Mouse (Mus musculus): Measurements from ENCODE around the gene Fancc. TPM values are rescaled to one million over a fixed set of nuclear protein-coding genes. Genes with fewer than 3 reads are reported as not detected.
"Not testable (repeated sequence)": the region's sequence is repeated elsewhere in the genome, so short reads cannot be mapped to it uniquely, and the experiment has no call there.

The Fancc gene
- polyA plus RNA-seq, 1 experiment from 2014 or later: 17.8 TPM

DNA sequence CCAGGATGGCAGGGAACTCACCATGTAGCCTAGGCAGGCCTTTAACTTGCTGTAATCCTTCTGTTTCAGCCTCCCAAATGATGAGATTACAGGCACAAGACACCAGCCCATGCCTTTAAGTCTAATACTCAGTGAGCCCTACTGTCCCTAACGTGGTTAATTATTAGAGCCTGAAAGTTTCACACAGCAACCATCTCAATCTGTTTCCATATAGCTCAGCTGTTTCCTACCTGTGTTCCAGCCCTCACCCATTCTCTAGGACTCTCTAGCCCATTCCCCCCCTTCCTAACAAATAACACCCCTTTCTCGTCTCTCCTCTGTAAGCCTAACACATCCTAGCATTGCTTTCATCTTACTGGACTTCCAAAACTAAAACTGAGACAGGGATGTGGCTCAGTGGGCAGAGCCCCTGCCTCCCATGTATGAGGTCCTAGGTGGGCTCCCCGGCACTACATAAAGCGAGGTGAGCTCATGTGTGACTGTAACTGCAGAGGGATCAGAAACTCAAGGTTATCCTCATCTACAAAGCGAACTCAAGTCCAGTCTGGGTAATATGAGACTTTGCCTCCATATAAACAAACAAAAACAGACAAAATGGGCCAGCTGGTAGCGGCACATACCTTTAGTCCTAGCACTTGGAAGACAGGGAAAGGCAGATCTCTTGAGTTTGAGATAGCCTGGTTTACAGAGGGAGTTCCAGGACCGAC lies 123.5 kb downstream of the Fancc start:
- Histone ChIP-seq H3K27me3 (replicated peaks) (no peaks in the 10 kb centered on the region), H3K9me3 (no peaks in the 10 kb centered on the region), H3K27ac (no peak overlapping the region), H3K9ac (no peak overlapping the region), H3K4me2 (no peak overlapping the region), H3K4me3 (replicated peaks) (no peak overlapping the region), H3K4me1 (no peaks in the 10 kb centered on the region), H3K36me3 (no peaks in the 10 kb centered on the region)
- no peak for ATAC-seq (ENCODE audit: insufficient read depth, low FRiP score, low read depth)
- 82% methylated on average over 7 of the region's 7 CpGs for WGBS

GRCm38 (mm10) chr13:63361755-63362154 lies 135.3 kb downstream of the Fancc start:
- Histone ChIP-seq H3K4me1 (no peaks in the 10 kb centered on the region), H3K36me3 (no peaks in the 10 kb centered on the region), H3K4me3 (replicated peaks) (no peak overlapping the region), H3K27ac (no peak overlapping the region), H3K9me3 (no peaks in the 10 kb centered on the region), H3K27me3 (replicated peaks) (no peaks in the 10 kb centered on the region), H3K4me2 (no peak overlapping the region), H3K9ac (no peak overlapping the region)
- WGBS: 62% methylated on average over 3 of the region's 3 CpGs
- ATAC-seq (ENCODE audit: insufficient read depth, low FRiP score, low read depth): no peak

DNA sequence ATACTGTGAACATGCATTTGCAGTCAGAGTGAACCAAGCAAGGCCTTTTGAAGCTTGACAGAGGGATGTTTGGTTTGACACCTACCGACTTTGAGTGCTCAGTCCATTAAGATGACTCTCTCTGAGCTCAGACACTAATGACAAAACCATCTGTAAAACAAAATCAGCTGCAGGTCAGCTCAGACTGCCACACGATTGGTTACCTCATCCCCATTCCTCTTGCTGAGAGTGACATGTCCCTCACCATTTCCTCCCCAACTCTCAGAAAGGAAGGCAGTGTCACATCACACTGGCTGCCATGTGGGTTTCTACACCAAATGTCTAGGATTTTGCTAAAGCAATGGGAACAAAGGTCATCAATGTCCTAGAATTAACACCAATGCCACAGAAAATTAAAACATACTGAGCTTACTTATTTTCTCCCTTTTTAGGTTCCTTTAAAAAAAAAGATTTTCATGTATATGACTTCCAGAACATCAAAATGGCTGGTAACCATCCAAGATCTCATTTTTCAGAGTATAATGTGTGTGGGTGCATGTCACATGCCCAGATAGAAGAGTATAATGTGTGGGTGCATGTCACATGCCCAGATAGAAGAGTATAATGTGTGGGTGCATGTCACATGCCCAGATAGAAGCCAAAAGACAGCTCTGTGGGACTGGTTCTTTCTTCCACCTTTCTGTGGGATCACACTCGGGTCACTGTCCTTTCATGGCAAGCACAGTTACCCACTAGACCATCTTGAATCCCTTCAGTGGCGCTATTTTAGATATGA lies 136.8 kb downstream of the Fancc start:
- no peaks in the 10 kb centered on the region for H3K9me3 ChIP-seq
- 58% methylated on average over 4 of the region's 4 CpGs for WGBS
- no peak overlapping the region for H3K27ac ChIP-seq
- H3K27me3 ChIP-seq (replicated peaks): no peaks in the 10 kb centered on the region
- no peaks in the 10 kb centered on the region for H3K4me1 ChIP-seq
- H3K4me2 ChIP-seq: no peak overlapping the region
- ATAC-seq (ENCODE audit: insufficient read depth, low FRiP score, low read depth): no peak
- no peak overlapping the region for H3K9ac ChIP-seq
- no peaks in the 10 kb centered on the region for H3K36me3 ChIP-seq
- no peak overlapping the region for H3K4me3 ChIP-seq (replicated peaks)

DNA sequence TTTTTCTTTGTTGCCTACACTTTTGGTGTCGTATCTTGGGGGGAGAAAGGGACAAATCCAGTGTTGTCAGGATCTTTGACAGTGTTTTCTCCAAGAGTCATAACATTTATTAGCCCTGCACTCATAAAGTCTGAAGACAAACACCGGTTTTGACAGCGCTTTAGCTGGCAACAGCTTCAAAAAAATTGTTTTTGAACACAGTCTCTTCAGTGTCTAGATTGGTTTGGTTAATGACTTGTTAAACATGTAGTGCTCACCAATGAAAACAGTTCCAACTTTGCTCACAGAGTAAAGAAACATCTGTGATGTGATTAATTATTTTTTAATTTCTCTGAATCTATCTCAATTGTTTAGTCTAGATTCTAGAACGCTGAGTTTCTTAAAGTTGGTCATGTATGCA lies 137.7 kb downstream of the Fancc start:
- 67% methylated on average over 4 of the region's 4 CpGs for WGBS
- no peak overlapping the region for H3K4me2 ChIP-seq
- no peaks in the 10 kb centered on the region for H3K36me3 ChIP-seq
- no peak for ATAC-seq (ENCODE audit: insufficient read depth, low FRiP score, low read depth)
- H3K9me3 ChIP-seq: no peaks in the 10 kb centered on the region
- no peak overlapping the region for H3K4me3 ChIP-seq (replicated peaks)
- H3K9ac ChIP-seq: no peak overlapping the region
- no peaks in the 10 kb centered on the region for H3K27me3 ChIP-seq (replicated peaks)
- no peaks in the 10 kb centered on the region for H3K4me1 ChIP-seq
- no peak overlapping the region for H3K27ac ChIP-seq

- ATAC-seq (ENCODE audit: insufficient read depth, low FRiP score, low read depth): no peak
- Histone ChIP-seq H3K9me3 (no peaks in the 10 kb centered on the region), H3K36me3 (no peaks in the 10 kb centered on the region), H3K27ac (no peak overlapping the region), H3K9ac (no peak overlapping the region), H3K4me3 (replicated peaks) (no peak overlapping the region), H3K4me2 (no peak overlapping the region), H3K4me1 (no peaks in the 10 kb centered on the region), H3K27me3 (replicated peaks) (no peaks in the 10 kb centered on the region)
- 36% methylated on average over 3 of the region's 3 CpGs for WGBS
These were observed 140.5 kb downstream of the Fancc start for GRCm38 (mm10) chr13:63356558-63356957.

DNA sequence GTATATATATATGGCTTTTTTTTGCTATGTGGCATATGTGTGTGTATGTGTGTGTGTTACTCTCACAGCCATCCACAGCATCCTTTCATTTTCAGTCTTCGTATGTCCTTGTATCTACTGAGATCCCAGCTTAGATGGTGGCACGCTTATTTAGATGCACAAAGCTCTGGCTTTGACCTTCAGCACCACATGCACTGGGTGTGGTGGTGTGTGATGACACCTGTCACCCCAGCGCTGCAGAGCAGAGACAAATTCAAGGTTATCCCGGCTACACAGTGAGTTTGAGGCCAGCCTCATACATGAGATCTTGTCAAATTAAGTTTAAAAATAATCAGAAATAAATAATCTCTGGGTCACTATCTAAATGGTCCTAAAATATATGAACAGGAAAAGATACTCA lies 141.0 kb downstream of the Fancc start:
- Histone ChIP-seq H3K4me2 (no peak overlapping the region), H3K27ac (no peak overlapping the region), H3K9me3 (no peaks in the 10 kb centered on the region), H3K36me3 (no peaks in the 10 kb centered on the region), H3K27me3 (replicated peaks) (no peaks in the 10 kb centered on the region), H3K4me3 (replicated peaks) (no peak overlapping the region), H3K9ac (no peak overlapping the region), H3K4me1 (no peaks in the 10 kb centered on the region)
- 95% methylated on average over 4 of the region's 4 CpGs for WGBS
- ATAC-seq (ENCODE audit: insufficient read depth, low FRiP score, low read depth): no peak

- not testable (repeated sequence) for H3K9ac ChIP-seq; H3K36me3 ChIP-seq; H3K9me3 ChIP-seq; H3K27me3 ChIP-seq (replicated peaks); ATAC-seq (ENCODE audit: insufficient read depth, low FRiP score, low read depth); H3K27ac ChIP-seq; H3K4me1 ChIP-seq; H3K4me3 ChIP-seq (replicated peaks); H3K4me2 ChIP-seq
- 79% methylated on average over 4 of the region's 4 CpGs for WGBS
These were observed 143.8 kb downstream of the Fancc start for GRCm38 (mm10) chr13:63353312-63353711.

DNA sequence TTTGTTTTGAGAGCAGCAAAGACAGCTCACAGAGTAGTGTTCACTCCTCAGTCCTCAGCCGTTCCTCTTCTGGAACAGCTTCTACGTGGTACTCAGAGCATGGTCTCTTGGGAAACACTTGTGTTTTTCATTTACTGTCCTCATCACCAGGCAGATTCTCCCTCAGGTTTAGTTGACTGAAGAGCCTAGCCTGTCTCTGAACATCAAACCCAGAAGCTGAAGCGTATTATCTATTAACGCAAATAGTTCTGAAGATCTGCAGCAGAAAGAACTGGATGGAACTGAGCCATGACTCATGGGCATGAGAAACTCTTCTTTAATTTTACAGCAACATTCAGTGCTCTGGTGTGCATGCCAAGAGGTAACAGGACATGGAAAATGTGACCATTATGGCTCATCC lies 147.0 kb downstream of the Fancc start:
- Histone ChIP-seq H3K9ac (no peak overlapping the region), H3K9me3 (no peaks in the 10 kb centered on the region), H3K4me2 (no peak overlapping the region), H3K27me3 (replicated peaks) (no peaks in the 10 kb centered on the region), H3K27ac (no peak overlapping the region), H3K36me3 (no peaks in the 10 kb centered on the region), H3K4me1 (no peaks in the 10 kb centered on the region), H3K4me3 (replicated peaks) (no peak overlapping the region)
- no peak for ATAC-seq (ENCODE audit: insufficient read depth, low FRiP score, low read depth)
- 89% methylated on average over 4 of the region's 4 CpGs for WGBS

DNA sequence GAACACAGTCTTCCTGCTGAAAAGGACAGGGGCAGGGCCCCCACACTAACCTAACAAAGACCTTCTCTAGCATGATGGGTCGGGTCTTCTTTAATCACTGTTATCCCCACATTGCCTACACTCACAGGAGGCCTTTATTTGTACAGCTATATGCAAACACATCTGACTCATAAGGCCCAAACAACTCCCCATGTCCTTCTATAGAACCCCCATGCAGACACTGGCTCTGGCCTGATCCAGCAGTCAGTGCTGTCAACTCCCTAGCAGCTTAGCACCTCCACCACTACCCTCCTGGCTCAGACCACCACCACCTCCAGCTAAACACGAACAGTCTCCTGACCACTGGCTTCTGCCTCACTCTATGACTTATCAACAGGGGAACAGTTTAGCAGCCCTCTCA lies 149.4 kb downstream of the Fancc start:
- Histone ChIP-seq H3K4me2 (no peak overlapping the region), H3K27ac (no peak overlapping the region), H3K4me3 (replicated peaks) (no peak overlapping the region), H3K4me1 (no peaks in the 10 kb centered on the region), H3K9ac (no peak overlapping the region), H3K9me3 (no peaks in the 10 kb centered on the region), H3K36me3 (no peaks in the 10 kb centered on the region), H3K27me3 (replicated peaks) (no peaks in the 10 kb centered on the region)
- 62% methylated on average over 2 of the region's 2 CpGs for WGBS
- ATAC-seq (ENCODE audit: insufficient read depth, low FRiP score, low read depth): 0 out of 2 replicates have a peak, but pooled peaks have one; percentile 63

DNA sequence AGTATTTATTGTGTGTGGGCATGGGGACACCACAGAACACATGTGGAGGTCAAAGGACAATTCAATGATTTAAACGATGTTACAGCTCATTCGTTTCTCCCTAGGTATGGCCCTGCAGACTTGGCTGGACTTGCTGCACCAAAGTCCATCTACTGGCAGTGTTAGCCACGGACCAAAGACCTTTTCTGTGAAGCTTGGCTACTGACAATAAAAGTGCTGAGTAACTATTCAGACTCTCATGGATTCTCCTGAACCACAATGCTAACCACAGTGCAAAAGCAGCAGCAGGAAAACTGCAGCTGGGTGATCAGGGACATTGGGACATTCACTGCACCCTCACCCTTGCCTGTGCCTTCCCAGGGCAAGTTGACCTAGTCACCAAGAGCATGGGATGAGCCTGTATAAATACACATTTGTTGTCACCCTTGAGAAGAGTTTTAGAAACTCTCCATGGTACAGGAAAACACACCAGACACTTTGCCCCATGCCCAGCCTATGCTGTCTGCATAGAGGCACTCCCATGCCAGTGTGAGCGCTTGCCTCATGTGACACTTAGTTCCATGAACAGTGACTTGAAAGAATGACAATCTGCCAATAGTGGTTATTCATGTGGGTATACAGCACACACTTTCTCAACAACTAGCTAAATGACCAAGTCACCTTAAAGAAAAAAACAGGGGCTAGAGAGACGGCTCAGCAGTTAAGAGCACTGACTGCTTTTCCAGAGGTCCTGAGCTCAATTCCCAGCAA lies 151.4 kb downstream of the Fancc start:
- no peak for ATAC-seq (ENCODE audit: insufficient read depth, low FRiP score, low read depth)
- H3K9ac ChIP-seq: no peak overlapping the region
- no peaks in the 10 kb centered on the region for H3K9me3 ChIP-seq
- no peak overlapping the region for H3K4me2 ChIP-seq
- no peaks in the 10 kb centered on the region for H3K27me3 ChIP-seq (replicated peaks)
- H3K4me3 ChIP-seq (replicated peaks): no peak overlapping the region
- no peaks in the 10 kb centered on the region for H3K36me3 ChIP-seq
- no peaks in the 10 kb centered on the region for H3K4me1 ChIP-seq
- WGBS: 75% methylated on average over 5 of the region's 5 CpGs
- no peak overlapping the region for H3K27ac ChIP-seq

DNA sequence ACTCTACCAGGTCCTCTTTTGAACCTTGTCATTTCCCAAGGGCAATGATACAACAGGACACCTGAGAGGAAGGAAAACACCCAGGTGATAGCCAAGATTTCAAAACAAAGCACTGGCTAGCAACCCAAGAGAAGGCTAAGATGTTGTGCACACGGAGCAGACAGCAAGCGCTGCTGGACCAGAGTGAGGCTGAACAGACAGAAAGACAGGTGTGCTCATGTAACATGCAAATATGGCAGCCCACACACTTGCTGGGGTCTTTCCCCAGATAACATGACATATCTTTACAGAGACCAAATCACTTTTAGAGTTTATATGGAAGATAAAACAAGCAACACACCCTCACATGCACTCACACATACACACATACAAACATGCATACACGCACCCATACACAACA lies 152.6 kb downstream of the Fancc start:
- H3K4me1 ChIP-seq: no peaks in the 10 kb centered on the region
- WGBS: 93% methylated on average over 3 of the region's 3 CpGs
- no peak overlapping the region for H3K9ac ChIP-seq
- no peak overlapping the region for H3K27ac ChIP-seq
- H3K27me3 ChIP-seq (replicated peaks): no peaks in the 10 kb centered on the region
- H3K4me2 ChIP-seq: no peak overlapping the region
- no peak overlapping the region for H3K4me3 ChIP-seq (replicated peaks)
- no peaks in the 10 kb centered on the region for H3K36me3 ChIP-seq
- ATAC-seq (ENCODE audit: insufficient read depth, low FRiP score, low read depth): no peak
- H3K9me3 ChIP-seq: no peaks in the 10 kb centered on the region

GRCm38 (mm10) chr13:63342781-63343180 lies 154.3 kb downstream of the Fancc start:
- no peak overlapping the region for H3K4me2 ChIP-seq
- H3K9ac ChIP-seq: no peak overlapping the region
- WGBS: 83% methylated on average over 2 of the region's 2 CpGs
- H3K27ac ChIP-seq: no peak overlapping the region
- no peaks in the 10 kb centered on the region for H3K36me3 ChIP-seq
- ATAC-seq (ENCODE audit: insufficient read depth, low FRiP score, low read depth): no peak
- H3K4me1 ChIP-seq: no peaks in the 10 kb centered on the region
- no peaks in the 10 kb centered on the region for H3K27me3 ChIP-seq (replicated peaks)
- no peaks in the 10 kb centered on the region for H3K9me3 ChIP-seq
- H3K4me3 ChIP-seq (replicated peaks): no peak overlapping the region
